Mouse (Mus musculus): Measurements from ENCODE around the gene Txndc5.

DNA sequence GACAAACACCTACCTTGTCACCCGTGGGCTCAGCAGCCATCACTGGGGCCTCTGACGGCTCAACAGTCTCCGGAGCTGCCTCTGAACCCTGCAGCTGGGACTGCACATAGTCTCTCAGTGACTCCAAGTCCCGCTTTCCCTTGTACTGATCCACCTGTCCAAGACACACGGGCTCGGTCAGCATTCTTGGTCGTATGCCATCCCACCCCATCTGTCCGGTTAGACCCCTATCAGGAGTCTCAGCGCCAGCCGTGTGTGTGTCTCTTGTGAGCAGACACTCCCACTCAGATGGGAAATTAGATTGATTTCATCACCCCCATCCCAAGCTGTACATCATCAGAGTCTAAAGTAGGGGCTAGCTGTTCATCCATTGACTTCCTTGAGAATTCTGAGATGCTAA is 21.7 kb downstream of the Txndc5 start:
- TF ChIP-seq ZC3H11A (IDR thresholded peaks at IDR 0.05; ENCODE audit: borderline replicate concordance, low read depth, low read length) (no peak), MAFK (IDR thresholded peaks at IDR 0.05; ENCODE audit: insufficient read depth, low read depth, low read length) (no peak), ZNF384 (IDR thresholded peaks at IDR 0.05; ENCODE audit: low read depth, low read length) (no peak), CHD2 (IDR thresholded peaks at IDR 0.05; ENCODE audit: low read depth, low read length) (no peak)
